Mouse (Mus musculus) adrenal gland (tissue): Measurements from ENCODE around the gene Tent4b.

Experiments
- intact Hi-C: fragments of 180-260 bp; cut with DNase I; formaldehyde crosslinking; loops from one replicate; pipeline ENCODE4 v1.15.1; 2025

Tent4b gene

GRCm38 (mm10) chr8:88298733-88299103 is 99.7 kb downstream of the Tent4b start:
- intact Hi-C loops, result no loop called here

DNA sequence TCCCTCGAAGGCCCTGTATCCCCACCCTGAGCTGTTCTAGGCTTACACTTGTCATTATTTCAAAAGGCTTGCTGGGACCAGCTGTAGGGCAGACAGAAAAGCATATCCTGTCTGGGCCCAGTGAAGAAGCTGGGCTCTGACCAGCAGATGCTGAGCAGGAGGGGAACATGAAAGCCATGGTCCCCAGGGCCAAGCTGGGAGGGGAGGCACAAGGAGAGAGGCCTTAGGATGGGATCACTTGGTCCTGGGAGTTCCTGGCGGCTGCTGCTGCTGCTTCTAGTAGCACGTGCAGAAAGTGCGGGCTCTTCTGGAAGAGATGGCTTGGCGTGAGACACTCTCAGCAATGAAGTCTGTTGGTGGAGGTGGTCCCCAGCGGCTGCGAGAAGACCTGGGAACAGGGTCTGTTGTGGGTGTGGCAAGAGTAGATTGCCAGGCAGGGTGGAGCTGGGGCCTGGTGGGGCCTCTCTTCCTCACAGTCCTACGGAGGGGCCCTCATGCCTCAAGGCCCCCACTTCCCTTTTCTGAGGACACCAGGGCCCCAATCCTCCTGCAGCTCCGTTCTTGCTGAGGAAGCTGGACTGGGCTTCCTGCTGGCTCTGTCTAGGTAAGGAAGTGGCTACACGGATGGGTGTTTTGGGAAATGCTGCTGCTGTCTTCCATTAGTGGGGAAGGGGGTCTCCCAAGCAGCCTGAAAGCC is 101.0 kb downstream of the Tent4b start:
- intact Hi-C loops, result no loop called here

- intact Hi-C loops, result no loop called here
These were observed 102.8 kb downstream of the Tent4b start for GRCm38 (mm10) chr8:88301589-88302437.

- intact Hi-C loops, result loop anchor here (5.0 kb wide), 1 partner anchor 34 kb away; the partner anchor contains the start of gene Adcy7
These were observed 106.8 kb downstream of the Tent4b start for GRCm38 (mm10) chr8:88305814-88306213.

- intact Hi-C loops, result loop anchor here (5.0 kb wide), 1 partner anchor 34 kb away; the partner anchor contains the start of gene Adcy7
These were observed 107.5 kb downstream of the Tent4b start for GRCm38 (mm10) chr8:88306511-88306910.

DNA sequence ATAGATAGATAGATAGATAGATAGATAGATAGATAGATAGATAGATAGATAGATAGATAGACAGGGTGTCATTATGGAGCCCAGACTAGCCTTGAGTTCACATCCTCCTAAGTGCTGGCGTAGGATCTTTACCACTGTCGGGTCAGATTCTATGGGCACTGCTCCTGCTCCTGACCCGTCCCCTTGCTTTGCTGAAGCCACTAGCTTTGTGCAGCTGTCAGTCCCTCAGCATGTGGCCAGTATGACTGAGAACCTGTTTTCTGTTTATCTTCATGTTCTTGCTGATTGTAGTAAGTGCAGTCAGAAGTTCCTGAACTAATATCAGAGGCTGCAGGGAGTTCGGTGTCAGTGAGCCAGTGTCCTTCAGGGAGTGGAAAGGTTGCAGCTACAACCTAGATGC is 108.7 kb downstream of the Tent4b start:
- intact Hi-C loops, result loop anchor here (5.0 kb wide), 1 partner anchor 35 kb away; the partner anchor contains the start of gene Adcy7
